Mouse (Mus musculus) frontal cortex, adult 2 months (tissue): ENCODE data around the gene Ascl5. TPM values are rescaled to one million over a fixed set of nuclear protein-coding genes. Genes with fewer than 3 reads are reported as not detected.

ENCODE experiments used
- polyA plus RNA-seq: library from polyadenylated mRNA; depleted of rRNA; stranded (reverse); fragments of >200 nt; gene quantifications from 2 replicates; pipeline ENCODE4 v1.2.3, GENCODE M21; 2012; rRNA removed

Ascl5 gene
- polyA plus RNA-seq, 1 experiment = 1.0 TPM

Other genes starting within 250 kb of the Ascl5 start
- 1.6 and 1.8 TPM in 2 replicates for gene Lad1, start 232.2 kb upstream of the Ascl5 start, polyA plus RNA-seq
- 11.6 and 13.8 TPM in 2 replicates for gene Tnnt2, start 214.4 kb upstream of the Ascl5 start, polyA plus RNA-seq
- 0.24 and 0.40 TPM in 2 replicates for gene Pkp1, start 131.6 kb upstream of the Ascl5 start, polyA plus RNA-seq
- 12.1 and 17.9 TPM in 2 replicates for gene Igfn1, start 44.5 kb upstream of the Ascl5 start, polyA plus RNA-seq
- 108 and 113 TPM in 2 replicates for gene Tmem9, start 42.7 kb upstream of the Ascl5 start, polyA plus RNA-seq
- 4.5 and 5.6 TPM in 2 replicates for gene Cacna1s, start 1.9 kb downstream of the Ascl5 start, polyA plus RNA-seq
- 42.1 and 45.8 TPM in 2 replicates for gene Kif21b, start 80.6 kb downstream of the Ascl5 start, polyA plus RNA-seq
- 0.63 and 0.88 TPM in 2 replicates for gene Mroh3, start 162.0 kb downstream of the Ascl5 start, polyA plus RNA-seq
- gene Inava, start 183.5 kb downstream of the Ascl5 start, polyA plus RNA-seq = 2.8 and 3.3 TPM in 2 replicates
- gene Gpr25, start 210.1 kb downstream of the Ascl5 start, polyA plus RNA-seq = 5.4 and 6.5 TPM in 2 replicates